Mouse (Mus musculus) lung, adult 18-20 months (tissue): Measurements from ENCODE around the gene Meig1.
"Not testable (repeated sequence)": the region's sequence is repeated elsewhere in the genome, so short reads cannot be mapped to it uniquely, and the experiment has no call there.

Source experiments
- DNase-seq, 2 experiments: peaks; one replicate each; pipeline ENCODE4 v3.0.0; 2022; ENCODE audit warnings: mixed read lengths in 2 of 2

Gene Meig1

DNA sequence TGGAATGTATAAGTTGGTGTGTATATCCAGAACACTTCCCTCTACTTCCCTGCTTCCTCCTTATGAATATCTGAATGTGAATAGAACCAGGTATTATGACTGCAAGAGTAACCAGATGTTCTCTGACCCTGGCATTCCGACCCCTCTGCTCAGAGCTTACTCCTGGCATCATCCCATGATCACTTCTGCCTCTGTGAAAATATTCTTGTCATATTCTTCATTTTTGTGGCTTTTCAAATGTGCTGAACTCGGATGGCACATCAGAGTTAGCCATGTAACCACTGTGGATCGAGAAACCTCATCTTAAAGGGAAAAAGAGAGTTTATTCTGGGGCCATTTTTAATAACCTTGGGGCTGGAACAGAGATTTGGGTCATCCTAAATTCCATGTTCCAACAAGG lies at the start of gene Meig1:
Gene Meig1 (minus strand): TSS at position 101 of the 400 bp plus-strand sequence.
- no peak for DNase-seq

GRCm38 (mm10) chr2:3456590-3456989 lies 34.1 kb upstream of the Meig1 start:
- no peak for DNase-seq

DNA sequence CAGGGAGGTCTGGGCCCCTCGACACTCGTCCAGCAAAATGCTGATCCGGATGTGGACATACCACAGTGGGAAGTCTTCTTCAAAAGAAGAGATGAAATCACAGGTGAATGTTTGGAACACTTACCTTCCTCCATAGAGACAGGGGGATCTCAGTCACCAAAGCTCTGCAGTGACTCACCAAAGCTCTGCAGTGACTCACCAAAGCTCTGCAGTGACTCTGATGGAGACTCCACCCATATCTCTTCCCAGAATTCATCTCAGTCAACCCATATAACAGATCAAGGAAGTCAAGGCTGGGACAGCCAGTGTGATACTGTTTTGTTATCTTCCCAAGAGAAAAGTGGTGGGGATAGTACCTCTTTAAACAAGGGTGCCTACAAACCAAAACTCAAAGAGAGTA lies 30.6 kb upstream of the Meig1 start:
- DNase-seq, result no peak

- no peak for DNase-seq
Measured at GRCm38 (mm10) chr2:3449431-3449830, 27.0 kb upstream of the Meig1 start.

GRCm38 (mm10) chr2:3445984-3446383 lies 23.5 kb upstream of the Meig1 start:
- no peak for DNase-seq

- no peak for DNase-seq
Measured at GRCm38 (mm10) chr2:3444206-3444605, 21.8 kb upstream of the Meig1 start.

DNA sequence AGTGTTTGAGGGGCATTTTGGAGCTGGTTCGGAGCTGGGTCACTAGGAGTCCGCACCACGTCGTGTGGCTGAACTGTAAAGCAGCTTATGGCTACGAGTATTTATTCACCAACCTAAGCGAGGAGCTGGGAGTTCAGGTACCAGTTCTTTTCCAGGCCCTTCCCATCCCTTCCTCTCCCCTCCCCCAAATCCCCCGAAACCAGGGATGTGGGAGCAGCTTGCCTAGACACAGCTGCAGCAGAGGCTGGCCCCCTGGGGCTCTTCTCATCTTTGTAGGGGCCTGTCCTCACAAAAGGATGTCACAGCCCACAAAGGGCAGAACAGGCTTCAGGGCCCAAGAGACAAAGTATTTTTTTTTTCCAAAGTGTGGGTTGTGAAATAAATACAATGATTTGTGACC lies 15.5 kb upstream of the Meig1 start:
- DNase-seq, result no peak

GRCm38 (mm10) chr2:3435369-3436061 lies 13.1 kb upstream of the Meig1 start:
- DNase-seq, result no peak

DNA sequence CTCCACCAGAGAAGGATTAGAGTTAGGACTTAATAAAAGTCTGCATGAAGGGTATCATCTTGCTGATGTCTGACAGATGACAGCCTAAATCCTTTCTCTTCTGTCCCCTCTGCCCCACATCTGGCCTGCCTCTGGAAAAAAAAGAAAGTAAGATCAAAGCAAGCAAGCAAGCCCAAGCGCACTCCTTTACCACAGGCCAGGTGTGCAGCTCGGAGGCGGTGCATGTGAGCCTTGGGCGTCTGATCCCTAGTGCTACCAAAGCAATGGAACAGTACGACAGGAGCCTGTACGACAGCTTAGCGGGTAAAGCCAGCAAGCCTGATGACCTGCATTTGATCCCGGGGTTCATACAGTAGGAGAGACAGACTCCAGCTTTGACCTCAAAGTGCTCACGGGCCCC lies 8.5 kb upstream of the Meig1 start:
- DNase-seq, result no peak

DNA sequence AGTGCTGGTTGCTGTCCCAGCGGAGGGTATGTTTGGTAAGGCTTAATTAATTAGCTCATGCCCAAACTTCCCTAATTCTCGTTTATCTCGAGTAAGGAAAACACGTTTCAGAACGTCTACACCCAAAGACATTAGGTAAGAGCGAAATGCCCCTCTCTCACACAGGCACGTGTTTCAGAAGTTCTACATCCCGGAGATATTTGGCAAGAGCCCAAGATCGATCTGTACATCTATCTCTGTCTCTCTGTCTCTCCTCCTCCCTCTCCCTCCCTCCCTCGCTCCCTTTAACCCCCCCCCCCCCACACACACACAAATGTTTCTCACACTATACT lies 2.1 kb upstream of the Meig1 start:
- no peak for DNase-seq

- DNase-seq, result peak; percentile 94 to 95
Measured at GRCm38 (mm10) chr2:3423841-3424578, 1.6 kb upstream of the Meig1 start, which contains the start of gene Dclre1c. Gene Dclre1c, plus strand, starts transcription at chr2:3424131.

DNA sequence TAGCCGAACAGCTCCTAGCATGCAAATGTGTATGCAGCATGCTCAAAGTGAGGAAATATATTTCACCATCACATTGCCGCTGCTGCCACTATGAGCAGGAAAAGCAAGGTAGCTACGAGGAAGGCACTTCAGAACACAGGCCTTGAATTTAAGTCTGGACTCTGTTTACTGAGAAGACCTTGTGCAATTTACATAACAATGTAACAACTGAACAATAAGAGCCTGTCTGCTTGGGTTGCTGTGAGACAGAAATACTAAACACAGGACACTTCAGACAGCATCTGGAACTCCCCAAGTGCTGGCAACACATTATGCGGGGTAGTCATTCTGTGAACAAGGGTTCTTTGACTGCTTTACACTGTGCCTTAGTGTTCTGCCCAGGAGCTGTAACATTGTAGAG lies 2.3 kb downstream of the Meig1 start:
- no peak for DNase-seq

DNA sequence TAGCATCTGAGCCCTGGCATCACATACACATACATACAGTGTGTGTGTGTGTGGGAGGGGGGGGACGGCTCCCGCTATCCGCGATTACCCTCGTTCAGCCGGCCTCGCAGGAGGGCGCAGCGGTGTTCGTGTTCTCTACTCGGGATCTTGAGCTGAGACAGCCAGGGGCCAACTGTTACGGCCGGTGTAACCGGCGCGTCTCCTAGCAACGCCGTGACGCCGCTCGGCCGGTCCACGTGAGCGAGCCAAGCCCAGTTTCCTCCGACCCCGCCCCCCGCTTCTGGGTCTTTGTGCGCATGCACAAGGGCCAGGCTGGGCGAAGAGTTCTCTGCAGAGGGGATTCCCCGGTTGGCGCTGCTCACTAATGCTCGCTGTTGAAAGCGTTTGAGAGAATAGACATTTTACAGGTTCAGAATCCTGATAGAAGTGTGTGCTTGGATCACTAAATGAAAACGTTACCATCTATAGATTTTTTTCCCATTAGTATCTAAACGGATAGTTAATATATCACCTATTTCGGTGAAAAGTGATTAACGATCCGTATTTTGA lies 3.5 kb downstream of the Meig1 start:
- peak; percentile 97 to 98 for DNase-seq

DNA sequence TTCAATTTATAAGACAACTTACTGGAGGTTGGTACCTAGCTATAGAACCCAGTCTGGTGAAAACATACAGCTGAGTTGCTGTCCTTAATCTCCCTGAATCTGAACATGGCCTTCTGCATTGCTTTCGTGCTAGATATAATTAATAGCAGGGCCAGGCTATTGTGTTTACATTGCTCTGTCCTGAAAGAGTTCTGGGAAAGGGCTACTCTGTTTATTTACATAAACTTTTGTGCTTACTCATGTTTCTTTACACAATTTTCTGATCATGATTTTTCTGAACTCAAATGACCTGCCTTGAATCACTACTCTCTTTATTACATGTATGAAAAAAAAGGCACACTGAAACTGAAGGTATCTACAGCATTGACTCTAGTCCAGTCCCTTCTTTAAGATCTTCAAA lies 6.8 kb downstream of the Meig1 start:
- DNase-seq, result no peak

DNA sequence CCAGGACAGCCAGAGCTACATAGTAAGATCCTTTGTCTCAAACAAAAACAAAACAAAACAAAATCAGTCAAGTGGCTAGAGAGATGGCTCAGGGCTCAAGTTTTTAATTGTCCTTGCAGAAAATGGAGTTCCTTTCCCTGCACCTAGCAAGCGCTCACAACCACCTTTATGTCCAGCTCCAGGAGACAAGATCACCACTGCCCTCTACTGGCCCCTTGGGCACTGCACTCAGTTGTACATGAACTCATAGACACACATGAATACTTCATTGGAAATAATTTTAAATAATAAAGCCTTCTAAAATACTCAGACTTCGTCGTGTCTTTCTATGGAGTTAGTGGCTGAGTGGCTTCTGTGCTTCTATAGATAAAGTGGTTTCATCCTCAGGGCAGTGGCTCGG lies 8.2 kb downstream of the Meig1 start:
- peak; percentile 45 to 58 for DNase-seq

- DNase-seq, result no peak
Measured at GRCm38 (mm10) chr2:3407756-3408155, 14.7 kb downstream of the Meig1 start.

DNA sequence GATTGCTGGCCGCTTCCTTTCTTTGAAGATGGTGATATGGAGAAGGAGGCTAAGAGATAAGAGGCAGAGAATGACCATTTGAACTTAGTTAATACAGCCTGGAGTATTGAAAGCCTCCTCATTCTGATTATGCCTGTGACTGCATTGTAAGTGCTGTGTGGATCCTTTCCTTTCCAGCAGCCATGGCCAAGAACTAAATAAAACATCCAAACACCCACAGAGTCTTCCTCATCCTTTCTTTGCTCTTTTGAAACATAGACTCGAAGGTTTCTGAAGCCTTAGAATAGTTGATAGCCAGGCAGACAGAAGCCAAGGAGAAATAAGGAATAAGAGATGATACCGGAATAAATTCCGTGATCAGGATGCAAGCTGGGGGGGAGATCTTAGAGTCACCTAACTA lies 16.5 kb downstream of the Meig1 start:
- no peak for DNase-seq

DNA sequence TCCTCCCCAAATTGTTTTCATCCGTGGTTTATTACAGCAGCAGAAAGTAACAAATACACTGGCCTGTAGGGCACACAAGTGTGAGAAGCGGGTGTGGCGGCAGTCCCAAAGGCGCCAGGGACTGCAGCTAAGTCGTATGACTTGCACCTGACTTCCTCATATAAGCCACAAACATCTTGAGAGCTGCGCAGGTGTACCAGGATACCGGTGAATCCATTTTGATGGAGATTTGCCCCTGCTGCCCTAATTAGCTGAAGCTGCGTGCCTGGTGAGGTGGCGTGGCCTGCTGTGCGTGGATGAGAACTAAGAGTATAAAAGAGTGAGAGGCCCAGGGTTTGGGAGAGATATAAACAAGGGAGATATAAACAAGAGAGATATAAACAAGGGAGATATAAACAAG lies 25.3 kb downstream of the Meig1 start, which contains the start of gene Olah:
Gene Olah (minus strand): TSS at position 101 of the 400 bp plus-strand sequence.
- DNase-seq, result not testable (repeated sequence)

DNA sequence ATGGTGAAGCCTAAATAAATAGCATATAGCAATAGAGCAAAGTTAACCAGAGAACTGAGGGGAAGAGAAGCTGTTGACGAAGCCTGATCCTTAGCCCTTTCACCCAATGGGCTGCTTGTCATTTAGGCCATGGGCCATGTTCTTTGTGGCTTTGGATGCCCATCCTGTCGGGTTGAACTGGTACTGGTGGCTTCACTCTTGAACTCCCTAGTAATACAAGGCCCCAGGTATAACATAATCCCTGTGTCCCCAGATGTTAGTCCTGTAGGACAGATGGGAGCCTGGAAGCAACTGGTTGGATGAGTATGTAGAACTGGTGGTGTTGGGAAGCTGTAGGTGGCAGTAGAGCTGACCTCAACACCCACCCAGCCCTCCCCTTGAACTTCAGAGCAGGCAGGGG lies 30.5 kb downstream of the Meig1 start:
- DNase-seq, result no peak

GRCm38 (mm10) chr2:3387105-3387860 lies 35.2 kb downstream of the Meig1 start:
- no peak for DNase-seq

DNA sequence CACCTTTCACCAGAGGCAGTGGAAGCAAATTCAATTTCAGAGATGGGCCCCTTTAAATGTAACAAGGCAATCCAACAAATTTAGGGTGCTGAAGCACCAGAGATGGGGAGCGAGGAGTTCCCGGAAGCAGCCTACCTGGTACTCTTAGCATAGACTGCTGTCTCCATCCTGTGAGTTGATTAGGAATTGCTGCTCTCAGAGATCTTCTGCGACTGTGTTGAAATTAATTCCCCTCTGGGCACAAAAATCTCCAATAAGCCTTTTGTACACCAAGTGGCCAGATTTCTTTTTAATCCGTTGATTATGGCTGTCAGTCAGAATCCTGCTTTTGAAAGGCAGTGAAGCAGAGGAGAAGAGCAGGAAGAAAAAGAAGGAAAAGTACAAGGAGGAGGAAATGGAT lies 57.3 kb downstream of the Meig1 start:
- no peak for DNase-seq

- no peak for DNase-seq
Measured at GRCm38 (mm10) chr2:3361067-3361466, 61.4 kb downstream of the Meig1 start.
